Mouse (Mus musculus): ENCODE measurements around the gene Ampd2.

Gene Ampd2

GRCm38 (mm10) chr3:108094976-108095760 is 8.7 kb upstream of the Ampd2 start:
- no peak for DNase-seq (ENCODE audit: low read depth, low spot score)

DNA sequence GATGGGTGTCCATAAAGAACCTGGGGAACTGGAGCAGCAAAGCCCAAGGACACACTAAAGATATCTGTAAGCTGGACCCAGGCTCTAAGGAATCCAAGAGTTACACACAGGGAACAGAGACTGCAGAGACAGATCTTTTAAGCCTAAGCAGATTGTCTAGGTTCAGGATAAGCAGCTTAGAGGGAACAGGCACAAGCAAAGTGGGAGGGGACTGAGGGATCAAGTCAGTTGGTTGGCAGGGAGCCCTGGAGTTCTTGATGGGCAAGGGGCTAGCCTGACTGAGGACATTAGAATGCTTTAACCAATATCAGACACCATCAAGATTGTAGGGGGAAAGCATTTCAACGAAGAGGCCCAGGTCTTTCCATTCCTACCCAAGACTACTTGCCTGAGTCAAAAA is 7.7 kb upstream of the Ampd2 start:
- peak; percentile 71 for DNase-seq (ENCODE audit: low read depth, low spot score)

- DNase-seq (ENCODE audit: low read depth, low spot score): no peak
Observed at GRCm38 (mm10) chr3:108093306-108093705, 6.9 kb upstream of the Ampd2 start.

DNA sequence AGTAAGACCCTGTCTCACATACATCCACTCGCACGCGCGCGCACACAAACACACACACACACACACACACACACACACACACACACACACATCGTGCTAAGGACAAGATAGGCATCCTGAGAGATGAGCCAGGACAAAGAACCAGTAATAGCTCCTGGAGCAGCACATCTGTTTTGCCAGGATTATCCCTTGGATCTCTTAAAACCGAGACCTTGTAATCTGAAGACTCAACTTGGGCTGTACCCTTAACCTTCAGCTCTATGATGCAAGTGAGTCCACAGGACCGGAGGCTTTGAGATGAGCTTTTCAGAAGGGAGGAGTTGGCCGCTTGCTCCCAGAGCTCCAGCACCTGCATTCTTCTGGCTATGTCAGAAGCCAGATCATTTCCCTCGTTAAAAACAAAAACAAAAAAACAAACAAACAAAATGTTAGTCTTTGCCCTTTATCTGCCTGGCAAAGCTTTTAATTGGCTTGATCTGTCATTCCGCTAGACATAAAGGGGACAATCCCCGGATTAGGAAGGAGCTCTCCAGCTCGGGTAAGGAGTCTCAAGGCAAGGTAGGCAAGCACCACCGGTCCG is 6.2 kb upstream of the Ampd2 start, which contains the start of gene Gnat2:
Gnat2 (plus strand) TSS at position 254 of the 580 bp plus-strand sequence.
- no peak for DNase-seq (ENCODE audit: low read depth, low spot score)

- no peak for DNase-seq (ENCODE audit: low read depth, low spot score)
Observed at GRCm38 (mm10) chr3:108092030-108092429, 5.6 kb upstream of the Ampd2 start.

DNA sequence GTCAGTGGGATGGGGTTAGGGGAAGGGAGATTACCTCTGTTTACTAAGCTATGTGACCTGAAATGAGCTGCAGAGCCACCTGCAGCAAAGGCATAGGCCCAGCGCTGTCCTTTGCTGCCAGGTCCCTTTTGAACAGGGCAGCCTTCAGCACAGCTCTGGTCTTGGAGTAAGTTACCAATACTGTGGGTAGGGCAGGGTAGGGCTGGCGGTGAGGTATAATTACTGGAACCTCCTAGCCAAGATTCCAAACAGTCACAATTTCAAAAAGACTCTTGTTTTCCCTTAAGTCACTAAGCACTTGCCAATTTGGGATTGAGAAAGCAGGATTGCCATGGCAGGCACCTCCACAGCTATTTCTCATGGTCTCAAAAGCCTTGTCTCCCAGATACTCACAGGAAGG is 4.1 kb upstream of the Ampd2 start:
- DNase-seq (ENCODE audit: low read depth, low spot score): no peak

DNA sequence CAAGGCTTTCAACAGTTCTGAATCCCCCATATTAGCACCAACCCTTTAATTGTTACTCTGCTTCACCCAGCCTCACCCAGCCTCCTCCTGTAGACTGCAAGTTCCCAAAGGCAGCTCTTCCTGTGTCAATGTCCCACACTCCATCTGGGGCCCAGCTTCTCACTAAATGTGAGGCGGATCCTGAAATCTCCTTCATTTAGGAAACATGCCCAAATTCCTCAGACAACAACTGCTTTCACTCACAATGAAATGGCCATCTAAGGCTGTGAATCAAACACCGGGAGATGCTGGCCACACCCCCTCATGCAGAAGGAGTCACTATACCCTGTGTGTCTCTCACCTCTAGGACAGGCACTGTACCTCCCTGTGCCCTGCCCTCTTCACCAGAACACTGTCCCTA is 3.5 kb upstream of the Ampd2 start:
- DNase-seq (ENCODE audit: low read depth, low spot score): no peak

- DNase-seq (ENCODE audit: low read depth, low spot score): no peak
Observed at GRCm38 (mm10) chr3:108088842-108089380, 2.5 kb upstream of the Ampd2 start.

DNA sequence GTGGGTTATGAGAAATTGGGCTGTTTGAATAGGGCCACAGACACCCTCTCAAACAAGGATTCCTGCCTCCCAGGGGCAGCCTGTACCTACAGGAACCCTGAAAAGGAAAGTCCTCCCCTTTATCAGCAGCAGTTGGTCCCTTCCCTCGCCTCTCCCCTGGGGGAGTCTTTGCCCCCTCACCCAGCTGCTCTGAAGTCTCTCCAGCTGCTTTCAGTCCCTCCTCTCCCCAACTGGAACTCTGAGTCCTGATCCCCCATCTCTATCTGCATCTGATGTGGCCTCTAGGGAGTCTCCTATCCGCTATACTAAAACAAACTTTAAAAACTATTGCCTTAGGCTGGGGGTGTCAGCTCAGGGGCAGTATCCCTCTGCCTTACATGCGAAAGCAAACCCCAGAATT is 878 bp upstream of the Ampd2 start:
- DNase-seq (ENCODE audit: low read depth, low spot score): no peak

DNA sequence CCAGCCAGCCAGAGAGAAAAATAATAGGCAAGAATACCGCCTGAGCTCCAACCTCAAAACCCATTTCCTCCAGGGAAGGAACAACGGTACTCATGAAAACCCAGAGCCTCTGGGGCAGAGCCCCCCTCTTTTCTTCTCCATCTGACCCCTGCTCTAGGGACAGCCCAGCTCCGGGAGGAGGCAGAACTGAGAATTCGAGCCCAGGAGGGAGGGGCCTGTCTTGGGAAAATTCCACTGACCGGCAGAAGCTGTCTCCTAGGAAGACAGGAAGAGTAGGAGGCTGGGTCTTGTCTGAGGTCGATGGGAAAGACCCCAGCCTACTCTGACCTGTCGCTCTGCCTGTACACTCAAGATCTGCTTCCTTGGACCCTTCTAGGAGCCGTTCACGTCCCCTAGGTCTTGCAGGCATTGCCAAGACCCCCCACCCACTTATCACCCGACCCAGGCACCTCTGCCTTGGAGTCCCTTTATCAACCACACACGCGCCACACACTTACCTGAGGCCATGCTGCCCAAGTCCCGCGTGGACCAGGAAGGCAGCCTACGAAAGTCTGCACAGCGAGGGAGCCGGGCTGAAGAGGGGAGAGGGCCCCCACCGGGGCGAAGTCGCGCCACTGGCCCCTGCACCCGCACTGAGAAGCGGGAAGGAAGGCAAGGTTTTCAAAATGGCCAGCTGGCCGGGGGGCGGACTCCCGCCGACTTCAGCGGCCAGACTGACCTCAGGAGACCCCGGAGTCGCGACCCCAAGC is 556 bp downstream of the Ampd2 start:
- no peak for DNase-seq (ENCODE audit: low read depth, low spot score)

DNA sequence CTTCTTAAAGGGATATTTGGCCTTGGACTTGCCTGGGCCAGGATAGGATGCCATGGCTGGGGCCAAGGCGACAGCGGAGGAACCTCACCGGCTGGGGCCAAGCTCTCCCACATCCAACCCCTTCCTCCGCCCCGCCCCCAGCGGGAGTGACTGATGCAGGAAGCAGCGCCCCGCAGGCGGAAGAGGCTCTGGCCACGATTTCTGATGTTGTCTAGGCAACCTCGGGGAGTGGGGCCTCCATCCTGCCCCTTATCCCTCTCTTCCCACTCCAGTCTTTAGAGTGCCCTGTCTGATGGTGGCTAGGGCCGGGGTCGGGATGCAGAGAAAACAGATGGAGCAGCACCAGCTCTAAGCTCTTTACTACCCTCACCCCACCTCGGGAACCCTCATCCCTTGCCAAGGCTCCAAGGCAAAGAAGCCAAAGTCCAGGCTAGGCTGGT is 1.1 kb downstream of the Ampd2 start:
- DNase-seq (ENCODE audit: low read depth, low spot score): no peak

GRCm38 (mm10) chr3:108084767-108085270 is 1.6 kb downstream of the Ampd2 start:
- DNase-seq (ENCODE audit: low read depth, low spot score): no peak

GRCm38 (mm10) chr3:108083904-108084407 is 2.5 kb downstream of the Ampd2 start:
- DNase-seq (ENCODE audit: low read depth, low spot score): no peak

GRCm38 (mm10) chr3:108083161-108083560 is 3.3 kb downstream of the Ampd2 start:
- DNase-seq (ENCODE audit: low read depth, low spot score): no peak

DNA sequence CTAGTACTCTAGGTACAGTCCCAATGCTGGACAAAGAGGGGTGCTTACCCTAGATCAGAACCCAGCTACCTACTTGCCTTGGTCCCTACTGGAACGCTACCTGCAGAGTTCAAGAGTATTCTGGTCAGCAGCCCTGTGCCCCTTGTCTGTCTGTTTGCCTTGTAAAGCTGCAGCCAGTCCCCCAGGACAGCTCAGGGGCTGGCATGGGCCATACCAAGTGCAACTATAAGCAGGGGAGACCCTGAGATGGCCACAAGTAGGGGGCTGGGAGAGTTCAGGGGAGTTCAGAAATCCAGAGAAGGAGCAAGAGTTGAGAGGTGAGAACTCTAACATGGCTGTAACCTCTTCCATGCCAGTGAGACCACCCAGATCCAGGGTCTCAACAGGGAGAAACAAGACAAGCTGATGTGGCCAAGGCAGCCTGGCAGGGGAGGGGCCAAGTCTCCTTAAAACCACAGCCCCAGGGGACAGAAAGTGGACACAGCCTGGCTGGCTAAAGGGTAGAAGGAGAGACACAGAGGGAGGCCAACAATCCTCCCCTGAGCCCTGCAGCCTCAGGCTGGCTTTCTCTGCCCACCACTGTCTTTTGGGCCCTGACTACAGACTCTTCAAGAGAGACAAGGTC is 4.1 kb downstream of the Ampd2 start:
- DNase-seq (ENCODE audit: low read depth, low spot score): no peak

DNA sequence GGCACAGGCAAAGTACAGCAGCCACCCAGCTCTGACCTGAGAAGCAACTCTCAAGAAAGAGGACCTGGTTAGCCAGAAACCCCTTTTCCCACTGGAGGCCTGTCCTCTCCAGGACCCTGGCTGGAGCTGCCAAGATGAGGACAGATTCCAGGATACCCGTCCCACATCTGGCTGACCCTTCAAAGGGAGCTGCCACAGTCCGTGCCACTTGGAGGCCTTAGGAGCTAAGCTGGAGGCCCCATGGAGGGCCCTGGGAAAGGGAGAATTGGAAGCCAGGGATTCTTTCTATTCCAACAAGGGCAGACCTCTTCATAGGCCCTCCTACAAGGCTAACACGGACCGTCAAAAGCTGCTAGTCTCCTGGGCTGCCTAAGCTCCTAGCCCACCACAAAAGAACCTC is 4.8 kb downstream of the Ampd2 start:
- DNase-seq (ENCODE audit: low read depth, low spot score): no peak

- no peak for DNase-seq (ENCODE audit: low read depth, low spot score)
Observed at GRCm38 (mm10) chr3:108076836-108077235, 9.6 kb downstream of the Ampd2 start.

- DNase-seq (ENCODE audit: low read depth, low spot score): no peak
Observed at GRCm38 (mm10) chr3:108072983-108073569, 13.4 kb downstream of the Ampd2 start.

DNA sequence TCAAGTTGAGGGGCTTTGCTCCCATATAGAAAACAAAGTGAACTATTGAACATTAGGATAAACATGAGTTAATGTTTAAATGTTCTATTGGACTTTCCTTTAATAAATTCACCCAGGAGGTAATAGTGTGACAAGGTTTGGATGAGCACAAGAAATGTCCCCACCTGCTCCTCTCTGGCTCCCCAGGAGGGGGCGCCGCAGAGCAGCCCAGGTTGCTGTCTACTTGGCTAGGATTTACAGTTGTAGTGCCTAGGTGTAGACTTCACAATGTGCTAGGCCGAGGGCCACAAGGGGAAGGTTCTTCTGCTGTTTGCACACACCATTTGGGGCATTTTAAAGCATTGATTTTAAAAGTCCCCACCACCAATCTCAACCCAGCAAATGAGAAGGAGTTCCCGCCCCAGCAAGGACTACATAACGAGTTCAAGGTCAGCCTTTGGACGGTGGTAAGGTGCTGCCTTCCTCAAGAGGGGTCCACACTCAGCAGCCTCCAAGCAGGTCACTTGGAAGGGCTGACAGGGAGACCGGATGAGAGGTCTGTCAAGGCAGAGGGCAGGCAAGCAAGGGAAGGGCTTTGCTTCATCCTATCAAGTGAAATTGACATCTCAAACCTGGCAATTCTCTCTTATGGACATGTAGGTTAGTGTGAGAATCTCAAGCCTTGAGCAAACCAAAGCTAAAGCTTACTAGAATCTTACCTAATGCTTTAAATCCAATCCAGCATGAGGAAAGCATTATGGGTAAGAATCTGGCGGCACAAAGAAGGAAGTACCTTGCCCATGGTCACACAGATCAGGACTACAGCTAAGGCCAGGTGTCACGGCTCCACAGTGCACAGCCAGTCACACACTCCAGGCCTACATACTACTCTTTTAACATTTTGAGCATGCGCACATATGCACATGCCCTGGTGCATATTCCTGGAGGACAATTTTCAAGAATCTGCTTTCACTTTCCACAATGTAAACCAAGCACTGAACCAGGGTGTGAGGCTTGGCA is 15.9 kb downstream of the Ampd2 start:
- DNase-seq (ENCODE audit: low read depth, low spot score): no peak
